Mouse (Mus musculus) urinary bladder, adult 18-20 months (tissue): ENCODE measurements around the gene Lhfp.

Experiments used
- DNase-seq, 2 experiments: peaks; one replicate each; pipeline ENCODE4 v3.0.0; 2022; ENCODE audit warnings: low spot score in 2 of 2, mixed read lengths in 2 of 2

Lhfp gene

DNA sequence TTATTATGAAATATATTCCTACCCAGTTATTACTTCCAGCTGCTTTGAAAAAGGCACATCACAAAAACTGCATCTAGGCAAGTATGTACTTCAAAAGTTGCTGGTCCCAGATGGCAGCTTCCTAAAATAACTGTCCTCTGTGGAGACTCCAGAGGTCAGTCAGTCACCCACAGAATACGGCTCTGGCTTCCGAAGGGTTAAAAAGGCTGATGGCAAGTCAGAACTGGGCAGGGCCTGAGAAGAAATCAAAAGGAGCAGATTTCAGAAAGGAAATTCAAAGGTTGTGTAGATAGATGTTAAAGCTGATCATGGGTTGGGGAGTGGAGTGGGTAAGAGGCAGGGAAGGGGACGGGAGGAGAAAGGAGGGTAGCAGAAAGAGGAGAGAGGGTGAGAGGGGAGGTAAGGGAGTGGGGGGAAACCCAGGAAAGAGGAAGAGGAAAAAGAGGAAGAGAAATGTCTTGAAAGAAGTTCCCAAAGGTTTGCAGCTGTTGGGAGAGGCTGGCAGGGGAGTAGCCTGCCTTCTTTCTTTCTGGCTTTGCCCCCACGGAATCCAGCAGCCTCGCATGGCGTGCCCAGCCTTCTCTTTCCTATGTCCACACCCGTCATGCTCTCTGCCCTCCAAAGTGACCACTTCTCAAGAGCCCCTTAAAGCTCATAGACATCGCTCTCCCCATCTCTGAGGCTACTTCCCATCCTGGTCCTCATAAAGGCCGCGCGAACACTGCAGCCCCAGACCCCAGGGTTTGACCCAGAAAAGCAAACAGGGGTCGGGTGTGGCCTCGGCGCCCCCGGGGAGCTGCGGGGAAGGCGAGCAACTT is 526 bp upstream of the Lhfp start:
- DNase-seq: no peak

- DNase-seq: no peak
Observed at GRCm38 (mm10) chr3:53042240-53042567, 876 bp downstream of the Lhfp start.

- DNase-seq: no peak
Observed at GRCm38 (mm10) chr3:53043206-53043780, 2.0 kb downstream of the Lhfp start.

DNA sequence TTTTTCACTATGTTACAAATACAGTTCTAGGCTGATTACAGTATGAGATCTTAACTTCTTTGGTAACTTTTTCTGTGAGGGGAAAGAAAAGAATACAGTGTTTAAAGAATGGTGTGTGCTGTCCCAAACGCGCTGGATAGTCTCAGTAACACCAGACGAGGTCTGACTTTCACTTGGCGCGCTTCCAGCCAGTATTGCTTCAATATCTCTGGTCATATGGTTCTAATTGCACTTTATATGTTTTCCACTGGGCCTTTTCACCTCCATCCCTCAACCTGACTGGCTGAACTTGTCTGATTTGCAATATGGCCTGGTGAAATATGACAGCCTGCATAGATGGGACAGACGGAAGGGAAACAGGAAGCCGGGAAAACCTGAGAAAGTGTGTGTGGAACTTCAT is 2.9 kb downstream of the Lhfp start:
- no peak for DNase-seq

DNA sequence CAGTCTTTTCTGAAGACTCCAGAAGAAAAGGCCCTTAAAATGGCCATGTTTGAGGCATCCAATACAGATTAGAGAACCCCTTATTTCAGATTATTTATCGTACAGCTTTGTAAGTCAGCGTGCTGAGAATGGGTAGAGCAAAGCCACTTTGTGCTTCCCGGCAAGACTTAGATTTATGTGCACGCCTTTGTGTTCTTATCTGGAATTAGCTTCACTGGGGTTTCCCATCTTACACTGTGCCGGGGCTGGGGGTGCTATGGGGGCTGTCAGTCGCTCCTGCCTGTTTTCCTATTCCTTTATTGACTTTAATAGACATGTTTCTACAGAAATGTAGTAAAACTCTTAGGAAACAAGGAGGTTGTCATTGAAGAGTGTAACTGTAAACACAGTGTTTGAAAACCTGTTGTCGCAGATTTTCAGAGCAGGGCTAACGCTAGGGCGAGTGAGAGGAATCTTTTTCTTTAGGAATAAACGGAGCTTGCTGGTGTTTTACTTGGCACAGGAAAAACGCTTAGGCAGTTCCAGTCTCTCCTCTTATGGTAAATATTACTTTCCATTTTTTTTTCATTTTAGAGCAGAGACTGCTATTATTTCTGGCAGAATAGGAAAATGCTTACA is 3.5 kb downstream of the Lhfp start:
- DNase-seq: no peak

DNA sequence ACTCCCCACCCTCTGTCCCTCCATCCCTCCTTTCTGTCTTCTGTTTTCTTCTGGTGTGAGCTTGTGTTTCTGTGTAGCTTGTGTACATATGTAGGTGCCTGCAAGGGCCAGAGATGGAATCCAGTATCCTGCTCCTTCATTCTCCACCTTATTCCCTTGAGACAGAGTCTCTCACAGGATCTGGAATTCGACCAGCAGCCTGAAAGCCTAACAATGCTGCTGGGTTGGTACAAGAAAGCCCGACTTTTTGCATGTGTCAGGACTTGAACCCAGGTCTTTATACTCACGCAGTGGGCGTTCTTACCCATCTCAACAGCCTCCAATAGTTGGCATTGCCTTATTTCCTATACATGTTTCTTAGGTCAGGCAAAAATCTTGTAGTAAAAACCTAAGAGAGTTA is 4.4 kb downstream of the Lhfp start:
- DNase-seq: no peak

GRCm38 (mm10) chr3:53046371-53046770 is 5.0 kb downstream of the Lhfp start:
- DNase-seq: no peak

GRCm38 (mm10) chr3:53052385-53052784 is 11.1 kb downstream of the Lhfp start:
- no peak for DNase-seq

DNA sequence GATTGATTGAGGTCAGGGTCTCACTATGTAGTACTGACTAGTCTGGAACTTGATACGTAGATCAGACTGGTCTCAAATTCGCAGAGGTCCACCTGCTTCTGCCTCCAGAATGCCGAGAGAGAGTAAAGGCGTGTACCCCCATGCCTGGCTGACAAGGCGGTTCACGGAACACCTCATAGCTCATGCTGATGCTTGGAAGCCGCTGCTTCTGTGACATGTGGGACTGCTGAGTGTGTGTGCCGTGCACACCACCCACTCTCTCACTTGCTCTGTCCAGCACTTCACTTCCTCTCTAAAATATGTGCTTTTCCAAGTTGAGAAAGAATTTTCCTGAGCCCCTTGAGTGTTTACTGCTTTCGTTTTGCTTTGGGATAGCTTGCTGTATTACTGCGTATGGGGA is 15.1 kb downstream of the Lhfp start:
- DNase-seq: no peak

GRCm38 (mm10) chr3:53059959-53060358 is 18.6 kb downstream of the Lhfp start:
- DNase-seq: no peak

DNA sequence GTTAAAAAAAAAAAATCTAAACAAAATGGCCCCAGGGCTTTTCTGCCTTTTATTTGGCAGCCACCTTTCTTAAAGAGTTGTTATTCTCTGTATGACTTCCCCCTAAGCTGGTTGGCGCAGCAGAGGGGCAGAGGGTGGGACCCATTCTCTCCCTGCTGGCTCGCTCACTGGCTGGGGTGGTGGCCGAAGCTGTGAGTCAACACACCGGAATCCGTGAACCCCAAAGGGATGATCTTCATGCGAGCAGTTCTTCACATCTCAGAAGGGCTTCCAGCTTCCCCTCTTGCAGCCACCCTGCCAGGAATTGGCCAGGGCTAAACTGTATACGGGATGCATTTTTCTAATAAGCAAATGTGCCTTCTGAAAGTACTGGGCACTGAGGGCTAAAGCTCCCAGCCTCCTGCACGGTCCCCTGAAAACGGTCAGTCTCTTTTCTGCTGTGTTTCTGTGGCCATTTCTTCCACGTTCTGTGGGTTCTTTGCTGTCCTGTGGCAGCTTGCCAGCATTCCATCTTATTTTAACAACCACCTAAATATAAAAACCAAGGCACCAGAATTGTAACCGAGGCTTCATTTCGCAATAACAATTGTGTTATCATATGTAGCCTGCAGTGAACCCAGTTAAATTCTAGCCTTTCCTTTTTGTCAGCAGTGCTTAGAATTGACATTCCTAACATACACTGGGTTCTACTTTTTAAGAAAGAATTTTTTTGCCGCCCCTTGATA is 22.3 kb downstream of the Lhfp start:
- peak in 1 of 2 experiments; percentile 10 for DNase-seq

DNA sequence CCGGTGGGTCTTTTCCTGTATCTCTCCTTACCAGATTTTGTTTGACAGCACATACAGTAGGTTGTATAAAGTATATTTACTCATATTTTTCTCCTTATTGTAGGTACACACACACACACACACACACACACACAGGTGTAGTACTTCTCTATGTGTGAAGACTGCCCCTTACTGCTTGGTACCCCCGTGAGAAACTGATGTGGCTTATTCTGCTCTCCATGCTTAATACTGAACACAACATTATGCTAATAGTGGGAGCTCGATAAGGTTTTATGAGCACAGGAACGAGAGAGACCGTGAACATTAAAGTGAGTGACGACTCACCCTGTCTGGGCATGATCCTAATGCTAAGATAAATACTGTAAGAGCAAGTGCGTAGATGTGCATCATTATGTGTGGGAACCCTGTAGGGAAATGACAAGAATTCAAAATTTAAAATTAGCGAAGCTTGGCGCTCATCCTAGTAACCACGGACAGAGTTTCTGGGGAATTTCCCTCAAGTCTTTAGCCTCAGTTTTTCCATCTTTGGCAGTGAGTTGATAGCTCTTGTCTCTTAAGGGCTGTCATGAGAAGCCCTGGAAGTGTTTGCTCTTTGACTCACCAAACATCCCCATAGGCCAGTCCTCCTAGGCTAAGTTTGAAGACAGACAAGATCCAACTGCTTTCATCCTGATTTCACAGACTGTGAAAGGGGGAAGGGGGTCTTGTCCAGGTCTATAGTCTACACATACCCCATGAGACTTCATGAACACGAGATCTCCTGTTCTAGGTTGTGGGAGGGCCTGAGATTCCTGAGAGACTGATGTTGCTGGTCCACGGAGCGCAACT is 24.2 kb downstream of the Lhfp start:
- DNase-seq: no peak

DNA sequence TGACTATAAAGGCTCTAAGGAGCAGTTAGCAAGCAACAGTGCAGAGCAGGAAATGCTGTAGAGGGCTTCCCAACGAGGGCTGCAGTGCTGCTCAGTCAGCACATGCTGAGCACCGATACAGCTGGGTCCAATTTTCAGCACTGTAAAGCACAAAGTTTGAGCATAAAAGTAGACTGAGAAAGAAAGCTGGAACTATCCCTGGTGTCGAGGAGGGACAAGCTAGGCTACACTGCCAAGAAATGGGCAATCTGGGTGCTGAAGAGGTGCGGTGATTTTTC is 24.7 kb downstream of the Lhfp start:
- no peak for DNase-seq

GRCm38 (mm10) chr3:53068399-53068798 is 27.1 kb downstream of the Lhfp start:
- DNase-seq: no peak

GRCm38 (mm10) chr3:53074264-53074663 is 32.9 kb downstream of the Lhfp start:
- no peak for DNase-seq

DNA sequence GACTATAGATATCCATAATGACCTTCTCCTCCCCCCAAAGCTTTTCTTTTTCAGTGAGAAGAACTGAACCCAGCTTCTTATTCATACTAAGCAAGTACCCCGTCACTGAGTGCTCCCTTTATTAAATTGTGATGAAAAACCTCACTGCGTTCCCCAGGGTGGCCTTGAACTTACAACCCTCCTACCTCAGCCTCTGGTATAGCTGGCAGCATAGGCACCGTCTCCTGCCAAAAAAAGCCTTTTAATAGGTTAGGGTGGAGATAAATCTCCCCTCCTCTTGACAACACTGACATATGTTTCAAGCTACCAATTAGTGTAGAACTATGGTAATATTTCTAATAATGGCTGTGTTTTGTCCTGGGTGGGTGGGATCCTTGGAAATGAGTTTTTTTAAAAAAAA is 33.4 kb downstream of the Lhfp start:
- DNase-seq: no peak

DNA sequence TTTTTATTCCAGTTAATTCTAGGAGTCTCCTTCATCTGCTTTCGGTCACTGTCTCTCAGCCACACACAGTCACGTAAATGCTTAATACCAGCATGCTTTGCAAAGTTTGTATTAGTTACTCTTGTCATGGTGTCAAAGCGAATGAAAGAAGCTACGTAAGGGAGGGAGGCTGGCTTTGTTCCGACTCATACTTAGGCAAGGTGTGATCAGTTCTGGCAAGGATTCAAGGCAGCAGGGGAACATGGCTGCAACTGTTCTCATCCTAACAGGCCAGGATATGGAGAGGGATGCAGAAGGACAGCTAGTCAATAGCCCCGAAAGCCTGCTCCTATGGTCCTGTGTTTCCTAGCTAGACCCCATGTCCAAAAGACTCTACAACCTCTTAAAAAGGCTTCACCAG is 39.0 kb downstream of the Lhfp start:
- no peak for DNase-seq

- no peak for DNase-seq
Observed at GRCm38 (mm10) chr3:53080710-53081109, 39.4 kb downstream of the Lhfp start.

DNA sequence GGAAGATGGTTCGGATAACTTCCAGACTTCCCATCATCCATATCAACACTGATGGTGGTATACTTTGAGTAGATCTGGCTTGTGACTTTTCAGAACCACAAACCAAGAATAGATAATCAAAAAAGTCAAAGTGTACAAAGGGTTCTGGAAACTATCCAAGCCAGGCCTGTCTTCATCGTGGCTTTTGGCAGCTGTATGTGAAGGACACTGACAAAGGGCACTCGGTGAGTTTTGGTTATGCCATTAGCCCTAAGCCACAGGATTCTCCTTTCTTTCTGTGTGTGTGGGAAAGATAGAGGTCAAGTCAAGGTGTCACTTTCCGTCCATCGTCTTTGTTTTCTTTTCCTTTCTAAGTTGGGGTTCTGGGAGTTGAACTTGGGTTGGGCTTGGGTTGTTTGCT is 42.4 kb downstream of the Lhfp start:
- no peak for DNase-seq

- DNase-seq: no peak
Observed at GRCm38 (mm10) chr3:53084806-53085205, 43.5 kb downstream of the Lhfp start.

DNA sequence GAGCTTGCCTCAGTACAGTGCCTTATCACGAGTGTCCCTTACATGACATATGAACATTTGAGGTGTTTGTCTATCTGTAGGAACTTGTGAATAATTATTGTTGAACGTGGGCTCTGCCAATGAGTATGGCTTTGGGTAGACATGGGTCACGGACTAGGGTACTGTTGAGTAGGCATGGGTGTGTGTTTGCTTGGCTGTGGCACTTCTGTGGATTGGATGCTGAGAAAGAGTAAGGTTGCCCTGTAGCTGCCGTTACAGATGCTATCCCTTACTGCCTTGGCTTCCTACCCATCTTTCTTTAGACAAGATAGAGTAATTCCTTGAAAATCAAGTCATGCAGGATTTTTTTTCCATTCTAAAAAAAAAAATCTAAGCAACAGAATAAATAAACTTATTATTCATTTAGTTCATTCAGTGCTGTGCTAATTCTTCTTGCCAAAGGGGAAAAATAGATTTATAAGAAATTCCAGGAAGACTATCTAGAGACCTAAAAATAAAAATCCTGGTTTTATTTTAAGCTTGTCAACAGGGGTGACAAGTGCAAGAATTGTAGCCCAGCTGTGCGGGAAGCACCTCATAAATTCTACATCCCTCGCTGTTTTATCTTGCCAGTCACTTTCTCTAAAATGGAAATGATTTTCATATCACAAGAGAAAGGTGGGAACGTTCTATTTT is 45.3 kb downstream of the Lhfp start:
- no peak for DNase-seq
